Mouse (Mus musculus) CH12.LX (cell line): ENCODE data around the gene Slc27a2. TPM values are rescaled to one million over a fixed set of nuclear protein-coding genes. Genes with fewer than 3 reads are reported as not detected.

Experiments used
- DNase-seq: peaks from one replicate; pipeline ENCODE4 v3.0.0-alpha.2; 2013; ENCODE audit errors: extremely low read depth
- H3K27ac ChIP-seq: 2 replicates; pipeline ENCODE4 v1.5.1; 2012; ENCODE audit warnings: low read depth, mild to moderate bottlenecking, control low read depth, moderate library complexity; ENCODE audit not compliant: insufficient read depth
- H3K27me3 ChIP-seq: replicated peaks from 2 replicates; pipeline ENCODE3; 2012; ENCODE audit warnings: inconsistent platforms
- H3K36me3 ChIP-seq, 2 experiments: replicated peaks in 1 of 2; 2 replicates each; pipeline versions ENCODE3 to v1.6.1; 2012; ENCODE audit warnings: inconsistent platforms in 1 of 2, low read length in 1 of 2, mild to moderate bottlenecking in 1 of 2, mixed read lengths in 1 of 2, moderate library complexity in 1 of 2; ENCODE audit not compliant: control insufficient read depth in 1 of 2, insufficient read depth in 1 of 2
- H3K4me1 ChIP-seq, 2 experiments: 2 replicates each; pipeline ENCODE4 v1.6.1; 2012; ENCODE audit warnings: inconsistent platforms in 1 of 2, moderate library complexity in 1 of 2; ENCODE audit not compliant: insufficient read depth in 2 of 2, control insufficient read depth in 1 of 2
- H3K4me2 ChIP-seq: 2 replicates; pipeline ENCODE4 v1.6.1; 2012; ENCODE audit warnings: low read depth, mild to moderate bottlenecking, control low read depth; ENCODE audit not compliant: poor library complexity, insufficient read depth, severe bottlenecking
- H3K4me3 ChIP-seq, 3 experiments: fragments of 150-350 bp in 1 of 3; sonication (generic) in 1 of 3; replicated peaks in 1 of 3; 2 replicates each; pipeline versions ENCODE3 to v1.5.1; 2011 to 2012; ENCODE audit warnings: low read depth in 2 of 3, low read length in 2 of 3, mild to moderate bottlenecking in 2 of 3, moderate library complexity in 2 of 3, control low read depth in 1 of 3, improper control_type of control experiment in 1 of 3, inconsistent platforms in 1 of 3, mixed read lengths in 1 of 3; ENCODE audit not compliant: poor library complexity in 1 of 3
- H3K79me2 ChIP-seq: replicated peaks from 2 replicates; pipeline ENCODE4 v1.6.1; 2012; ENCODE audit warnings: mild to moderate bottlenecking, moderate library complexity; ENCODE audit not compliant: control insufficient read depth, poor library complexity, insufficient read depth, severe bottlenecking; ENCODE audit errors: extremely low read depth
- H3K9ac ChIP-seq: 2 replicates; pipeline ENCODE4 v1.6.1; 2012; ENCODE audit warnings: low read depth, mild to moderate bottlenecking, control low read depth, moderate library complexity; ENCODE audit not compliant: insufficient read depth
- H3K9me3 ChIP-seq: replicated peaks from 2 replicates; pipeline ENCODE3; 2012; ENCODE audit warnings: low read length, inconsistent platforms, mixed read lengths
- BHLHE40 ChIP-seq: IDR thresholded peaks from 2 replicates; pipeline ENCODE4 v1.6.1; 2011; ENCODE audit warnings: mild to moderate bottlenecking, low read depth, low read length, improper control_type of control experiment
- CTCF ChIP-seq, 2 experiments: IDR thresholded peaks in 1 of 2; conservative IDR thresholded peaks in 1 of 2; 2 replicates each; pipeline ENCODE4 v1.5.1; 2011 to 2012; ENCODE audit warnings: low read depth in 2 of 2, low read length in 2 of 2, improper control_type of control experiment in 1 of 2, inconsistent platforms in 1 of 2, mild to moderate bottlenecking in 1 of 2, moderate library complexity in 1 of 2
- E2F4 ChIP-seq: IDR thresholded peaks from 2 replicates; pipeline ENCODE4 v1.6.1; 2011; ENCODE audit warnings: low read depth, low read length, improper control_type of control experiment; ENCODE audit not compliant: insufficient replicate concordance
- ELF1 ChIP-seq: IDR thresholded peaks from 2 replicates; pipeline ENCODE4 v1.6.1; 2014; ENCODE audit warnings: low read depth, mild to moderate bottlenecking, inconsistent platforms, low read length, improper control_type of control experiment
- ETS1 ChIP-seq: conservative IDR thresholded peaks from 2 replicates; pipeline ENCODE4 v1.6.1; 2012; ENCODE audit warnings: low read depth, mild to moderate bottlenecking, inconsistent platforms, low read length, improper control_type of control experiment, moderate library complexity
- GABPA ChIP-seq: IDR thresholded peaks from 2 replicates; pipeline ENCODE4 v1.6.1; 2012; ENCODE audit warnings: low read depth, low read length, improper control_type of control experiment, inconsistent platforms; ENCODE audit not compliant: insufficient replicate concordance
- HCFC1 ChIP-seq: IDR thresholded peaks from 2 replicates; pipeline ENCODE4 v1.6.1; 2012; ENCODE audit warnings: low read depth, mild to moderate bottlenecking, inconsistent platforms, low read length, improper control_type of control experiment
- IRF4 ChIP-seq: IDR thresholded peaks from 2 replicates; pipeline ENCODE4 v1.6.1; 2014; ENCODE audit warnings: low read depth, mild to moderate bottlenecking, inconsistent platforms, low read length, improper control_type of control experiment
- JUND ChIP-seq: conservative IDR thresholded peaks from 2 replicates; pipeline ENCODE4 v1.6.1; 2011; ENCODE audit warnings: low read depth, low read length, improper control_type of control experiment
- KAT2A ChIP-seq: IDR thresholded peaks from 2 replicates; pipeline ENCODE4 v1.6.1; 2012; ENCODE audit warnings: low read length, improper control_type of control experiment, inconsistent platforms; ENCODE audit not compliant: insufficient replicate concordance
- MAFK ChIP-seq: IDR thresholded peaks from 2 replicates; pipeline ENCODE4 v1.6.1; 2011; ENCODE audit warnings: low read length, improper control_type of control experiment; ENCODE audit not compliant: insufficient replicate concordance
- MAX ChIP-seq: IDR thresholded peaks from 2 replicates; pipeline ENCODE4 v1.6.1; 2011; ENCODE audit warnings: low read length, improper control_type of control experiment
- MAZ ChIP-seq: IDR thresholded peaks from 2 replicates; pipeline ENCODE4 v1.6.1; 2012; ENCODE audit warnings: low read depth, mild to moderate bottlenecking, inconsistent platforms, low read length, improper control_type of control experiment, moderate library complexity
- MXI1 ChIP-seq: IDR thresholded peaks from 2 replicates; pipeline ENCODE4 v1.6.1; 2011; ENCODE audit warnings: mild to moderate bottlenecking, low read depth, low read length, improper control_type of control experiment
- NELFE ChIP-seq: IDR thresholded peaks from 2 replicates; pipeline ENCODE4 v1.6.1; 2011; ENCODE audit warnings: low read depth, low read length, improper control_type of control experiment
- PAX5 ChIP-seq: IDR thresholded peaks from 2 replicates; pipeline ENCODE4 v1.6.1; 2012; ENCODE audit warnings: low read length, inconsistent platforms, mixed read lengths
- POLR2A ChIP-seq: IDR thresholded peaks from 2 replicates; pipeline ENCODE4 v1.6.1; 2011; ENCODE audit warnings: low read depth, mild to moderate bottlenecking, improper control_type of control experiment, low read length
- POLR2AphosphoS2 ChIP-seq: IDR thresholded peaks from 2 replicates; pipeline ENCODE4 v1.6.1; 2011; ENCODE audit warnings: low read depth, low read length, improper control_type of control experiment
- RAD21 ChIP-seq: IDR thresholded peaks from 2 replicates; pipeline ENCODE4 v1.6.1; 2011; ENCODE audit warnings: low read depth, mild to moderate bottlenecking, low read length, improper control_type of control experiment, moderate library complexity
- RCOR1 ChIP-seq: conservative IDR thresholded peaks from 2 replicates; pipeline ENCODE4 v1.6.1; 2012; ENCODE audit warnings: low read depth, mild to moderate bottlenecking, inconsistent platforms, low read length, improper control_type of control experiment
- SIN3A ChIP-seq: IDR thresholded peaks from 2 replicates; pipeline ENCODE4 v1.6.1; 2012; ENCODE audit warnings: low read length, improper control_type of control experiment, inconsistent platforms
- SMC3 ChIP-seq: IDR thresholded peaks from 2 replicates; pipeline ENCODE4 v1.6.1; 2011; ENCODE audit warnings: low read depth, low read length, improper control_type of control experiment
- TBP ChIP-seq: conservative IDR thresholded peaks from 2 replicates; pipeline ENCODE4 v1.6.1; 2011; ENCODE audit warnings: low read depth, low read length, improper control_type of control experiment
- TCF12 ChIP-seq: IDR thresholded peaks from 2 replicates; pipeline ENCODE4 v1.6.1; 2014; ENCODE audit warnings: low read depth, mild to moderate bottlenecking, inconsistent platforms, low read length, improper control_type of control experiment
- UBTF ChIP-seq: IDR thresholded peaks from 2 replicates; pipeline ENCODE4 v1.6.1; 2012; ENCODE audit warnings: low read depth, mild to moderate bottlenecking, inconsistent platforms, low read length, improper control_type of control experiment, moderate library complexity
- USF1 ChIP-seq: IDR thresholded peaks from 2 replicates; pipeline ENCODE4 v1.6.1; 2014; ENCODE audit warnings: low read depth, mild to moderate bottlenecking, inconsistent platforms, low read length, improper control_type of control experiment
- USF2 ChIP-seq: conservative IDR thresholded peaks from 2 replicates; pipeline ENCODE4 v1.6.1; 2011; ENCODE audit warnings: low read depth, low read length, improper control_type of control experiment
- ZC3H11A ChIP-seq: IDR thresholded peaks from 2 replicates; pipeline ENCODE4 v1.6.1; 2012; ENCODE audit warnings: low read depth, mild to moderate bottlenecking, inconsistent platforms, low read length, improper control_type of control experiment
- ZKSCAN1 ChIP-seq: IDR thresholded peaks from 2 replicates; pipeline ENCODE4 v1.6.1; 2012; ENCODE audit warnings: low read depth, inconsistent platforms, low read length, improper control_type of control experiment, borderline replicate concordance
- ZMIZ1 ChIP-seq: IDR thresholded peaks from 2 replicates; pipeline ENCODE4 v1.6.1; 2012; ENCODE audit warnings: low read depth, mild to moderate bottlenecking, inconsistent platforms, low read length, improper control_type of control experiment
- ZNF384 ChIP-seq: IDR thresholded peaks from 2 replicates; pipeline ENCODE4 v1.6.1; 2012; ENCODE audit warnings: low read depth, low read length, improper control_type of control experiment, inconsistent platforms
- dilution Hi-C: fragments of 300-500 bp; cut with MboI; formaldehyde crosslinking; loops from 2 replicates; pipeline ENCODE4 v1.14.3; 2020; ENCODE audit warnings: low sequenced_read_pairs; ENCODE audit not compliant: extremely low pct_unique_long_range_greater_than_20kb, extremely low pct_ligation_motif_present
- in situ Hi-C: fragments of 300-500 bp; cut with MboI; formaldehyde crosslinking; loops from 3 replicates; pipeline ENCODE4 v1.14.3; 2019; ENCODE audit warnings: low sequenced_read_pairs, low pct_ligation_motif_present, low pct_unique_long_range_greater_than_20kb, mixed read lengths
- polyA plus RNA-seq: library from polyadenylated mRNA; unstranded; fragments of >175 nt; gene quantifications from 2 replicates; pipeline ENCODE4 v1.2.1, GENCODE M21; 2012; ENCODE audit warnings: low read depth; ENCODE audit not compliant: insufficient read length
- total RNA-seq, 2 experiments: library from RNA; depleted of rRNA; stranded (reverse); fragments of 300-350 nt in 1 of 2; fragments of >200 nt in 1 of 2; gene quantifications; 2 replicates each; pipeline ENCODE4 v1.2.3; 2012 to 2014

Slc27a2 gene
- total and polyA plus RNA-seq, 3 experiments: not detected

DNA sequence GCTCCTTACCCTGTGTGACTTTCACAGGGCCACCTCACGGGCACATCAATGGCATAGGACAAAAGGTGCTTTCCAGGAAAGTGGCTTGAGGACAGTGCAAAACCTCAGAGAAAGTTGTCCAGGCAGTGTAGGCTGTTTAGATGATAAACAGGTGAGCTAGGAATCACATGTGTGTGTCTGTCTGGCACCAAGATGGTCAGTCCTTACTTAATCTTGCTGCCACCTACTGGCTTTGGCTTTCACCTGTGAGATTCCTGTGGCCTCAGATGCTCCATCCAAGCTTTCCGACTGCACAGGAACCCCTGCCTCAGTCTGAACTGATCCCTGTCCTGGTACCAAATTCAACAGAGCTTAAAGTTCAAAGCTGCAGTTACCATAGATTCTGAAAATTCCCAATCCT, 46.2 kb downstream of the Slc27a2 start:
- peak overlapping the region; percentile 24 to 62 (median 57) for H3K4me3 ChIP-seq
- peak; percentile 43 for TF ChIP-seq MXI1
- 0 out of 2 replicates have a peak, but pooled peaks have one; percentile 12 for TF ChIP-seq IRF4
- no peak for TF ChIP-seq ELF1
- TF ChIP-seq PAX5: no peak
- TF ChIP-seq RAD21: peak; percentile 18
- no peak for TF ChIP-seq GABPA
- TF ChIP-seq NELFE: no peak
- TF ChIP-seq CTCF (conservative IDR thresholded peaks at IDR 0.05 in 1 of 2, IDR thresholded peaks at IDR 0.05 in 1 of 2; ENCODE audit: low read depth in 2 of 2, low read length in 2 of 2): peak in 1 of 2 experiments; percentile 66; a peak in 2 of 4 replicates
- TF ChIP-seq ZC3H11A: no peak
- TF ChIP-seq ETS1: no peak
- TF ChIP-seq MAX: no peak
- DNase-seq: peak; percentile 33
- H3K27me3 ChIP-seq: no peaks in the 10 kb centered on the region
- H3K4me2 ChIP-seq: peak overlapping the region; percentile 52
- no peaks in the 10 kb centered on the region for H3K36me3 ChIP-seq
- dilution Hi-C loops: no loop called here
- H3K9ac ChIP-seq: peak overlapping the region; percentile 61; the same call in 1 of the 2 replicates
- H3K4me1 ChIP-seq: peaks cover 8 to 38% of the 10 kb centered on the region in 2 experiments
- no peak overlapping the region for H3K27ac ChIP-seq
- no peaks in the 10 kb centered on the region for H3K79me2 ChIP-seq
- in situ Hi-C loops: loop anchor here (10.0 kb wide), 2 partner anchors 186 to 406 kb away; partner anchors contain the start of genes Ap4e1 and Usp50
- no peaks in the 10 kb centered on the region for H3K9me3 ChIP-seq

DNA sequence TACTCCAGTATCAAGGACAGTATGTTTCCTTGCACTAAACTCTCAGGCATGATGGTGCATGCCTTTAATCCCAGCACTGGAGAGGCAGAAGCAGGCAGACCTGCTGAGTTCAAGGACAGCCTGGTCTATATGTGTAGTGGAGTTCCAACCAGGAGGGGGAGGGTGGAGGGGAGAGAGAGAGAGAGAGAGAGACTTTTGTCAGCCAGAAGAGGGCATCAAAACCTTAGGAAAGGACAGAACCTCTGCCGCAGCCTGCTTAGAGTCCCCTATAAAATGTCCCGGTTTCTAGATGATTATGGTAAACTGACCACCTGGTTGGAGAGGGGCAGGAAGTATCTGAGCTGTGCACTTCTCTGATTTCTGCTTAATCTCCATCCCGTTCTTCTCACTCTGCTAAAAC, 46.8 kb downstream of the Slc27a2 start:
- Histone ChIP-seq H3K4me2 (peak overlapping the region; percentile 52), H3K79me2 (no peaks in the 10 kb centered on the region), H3K9ac (no peak overlapping the region), H3K27me3 (no peaks in the 10 kb centered on the region), H3K4me1 (peaks cover 8 to 38% of the 10 kb centered on the region in 2 experiments), H3K27ac (no peak overlapping the region), H3K9me3 (no peaks in the 10 kb centered on the region), H3K36me3 (no peaks in the 10 kb centered on the region), H3K4me3 (no peak overlapping the region)
- peak; percentile 52 for DNase-seq
- dilution Hi-C loops: no loop called here
- in situ Hi-C loops: loop anchor here (10.0 kb wide), 2 partner anchors 186 to 406 kb away; partner anchors contain the start of genes Ap4e1 and Usp50
- TF ChIP-seq KAT2A (no peak), NELFE (peak; percentile 14; the same call in 1 of the 2 replicates), ETS1 (no peak), MAZ (0 out of 2 replicates have a peak, but pooled peaks have one; percentile 41), USF1 (no peak), ZNF384 (no peak), ZMIZ1 (no peak), CTCF (conservative IDR thresholded peaks at IDR 0.05 in 1 of 2, IDR thresholded peaks at IDR 0.05 in 1 of 2; ENCODE audit: low read depth in 2 of 2, low read length in 2 of 2) (peak; percentile 13 to 83; a peak in 2 of 4 replicates), USF2 (no peak), ZKSCAN1 (no peak), JUND (no peak), SMC3 (peak; percentile 72), E2F4 (no peak), MAFK (no peak), POLR2A (no peak), TCF12 (no peak), MXI1 (no peak), POLR2AphosphoS2 (no peak), MAX (no peak), SIN3A (no peak), UBTF (no peak), RCOR1 (no peak), ELF1 (no peak), BHLHE40 (no peak), TBP (no peak), GABPA (no peak), RAD21 (peak; percentile 79), HCFC1 (no peak; the same call in 1 of the 2 replicates), PAX5 (no peak), IRF4 (peak; percentile 50; the same call in 1 of the 2 replicates)
